Mouse (Mus musculus) kidney, adult 11 months (tissue): Measurements from ENCODE around the gene Pih1h3b.
A peak's percentile ranks its signal among the peaks of the same experiment; 100 is the strongest.

ENCODE experiments used
- DNase-seq: peaks from one replicate; pipeline ENCODE4 v3.0.0; 2022

Gene Pih1h3b

DNA sequence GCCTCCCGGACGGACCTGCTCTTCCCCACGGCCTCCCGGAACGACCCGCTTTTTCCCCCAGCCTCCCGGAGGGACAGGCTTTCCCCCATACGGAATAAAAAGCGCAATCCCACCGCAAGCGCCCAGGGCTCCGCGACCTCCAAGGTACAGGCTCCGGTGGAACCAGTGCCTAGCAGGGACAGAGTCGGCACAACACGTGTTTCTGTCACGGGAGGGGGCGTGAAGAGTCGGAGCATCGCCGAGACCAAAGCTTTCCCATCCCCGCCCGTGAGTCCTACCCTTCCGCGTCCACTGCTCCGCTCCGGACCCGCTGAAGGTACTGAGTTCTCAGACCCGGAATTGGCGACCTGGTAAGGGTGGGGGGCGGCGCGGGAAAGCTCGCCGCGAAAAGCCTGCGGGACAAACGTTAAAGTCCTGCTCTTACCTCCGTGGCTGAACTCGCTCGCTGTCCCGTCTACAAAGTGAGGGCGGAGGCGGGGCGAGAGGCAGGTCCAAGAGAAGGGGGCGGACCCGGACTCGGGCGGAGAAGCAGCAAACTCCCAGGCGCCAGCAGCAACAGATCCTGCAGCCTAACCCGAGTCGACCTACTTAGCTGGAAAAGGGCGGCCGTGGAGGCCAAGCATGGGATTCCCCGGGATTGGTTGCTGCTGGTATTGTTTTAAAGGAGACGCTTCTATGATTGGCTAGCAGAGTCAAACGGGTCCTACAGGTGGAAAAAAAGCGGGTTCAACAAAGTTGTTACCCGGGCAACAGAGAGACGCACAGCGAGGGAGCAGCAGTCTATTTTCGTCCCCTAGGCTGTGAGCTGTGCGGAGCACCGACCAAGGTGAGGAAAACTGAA is at the start of gene Pih1h3b, which contains the start of gene Nup62cl:
Gene Pih1h3b (plus strand): TSS at position 745 of the 841 bp plus-strand sequence.
Gene Nup62cl (minus strand): TSS at position 578 of the 841 bp plus-strand sequence.
- DNase-seq, result peak; percentile 73

DNA sequence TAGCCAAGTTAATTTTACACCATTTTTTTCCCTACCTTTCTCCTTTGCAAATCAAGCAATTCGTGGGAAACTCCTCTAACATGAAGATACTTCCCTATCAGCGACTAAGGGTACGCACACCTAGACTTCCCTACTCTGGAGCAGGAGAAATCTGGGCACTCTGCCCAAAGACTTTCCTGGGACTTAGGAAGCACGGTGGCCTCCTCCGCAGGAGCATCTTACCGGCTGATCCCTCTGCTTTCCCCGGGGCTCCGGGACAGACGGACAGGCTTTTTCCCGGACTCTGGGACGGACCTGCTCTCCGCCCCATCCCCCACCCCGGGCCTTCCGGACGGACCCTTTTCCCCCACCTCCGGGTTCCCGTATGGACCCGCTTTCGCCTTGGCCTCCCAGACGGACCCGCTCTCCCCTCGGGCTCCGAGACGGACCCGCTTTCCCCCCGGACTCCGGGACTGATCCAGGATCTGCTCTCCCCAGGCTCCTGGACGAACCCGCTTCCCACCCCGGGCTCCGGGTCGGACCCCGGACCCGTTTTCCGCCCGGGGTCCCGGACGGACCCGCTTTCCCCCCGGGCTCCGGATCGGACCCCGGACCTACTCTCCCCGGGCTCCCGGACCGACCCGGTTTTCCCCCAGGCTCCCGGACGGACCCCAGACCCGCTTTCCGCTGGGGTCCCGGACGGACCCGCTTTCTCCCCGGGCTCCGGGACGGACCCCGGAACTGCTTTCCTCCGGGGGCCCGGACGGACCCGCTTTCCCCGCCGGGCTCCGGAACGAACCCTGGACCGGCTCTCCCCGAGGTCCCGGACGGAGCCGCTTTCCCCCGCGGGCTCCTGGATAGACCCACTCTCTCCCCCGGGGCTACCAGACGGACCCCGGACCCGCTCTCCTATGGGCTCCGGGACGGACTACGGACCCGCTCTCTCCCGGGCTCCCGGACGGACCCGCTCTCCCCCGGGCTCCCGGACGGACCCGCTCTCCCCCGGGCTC is 1.5 kb upstream of the Pih1h3b start:
- no peak for DNase-seq

- DNase-seq, result no peak
These were observed 19.9 kb downstream of the Pih1h3b start for GRCm38 (mm10) chrX:140082535-140082934.

DNA sequence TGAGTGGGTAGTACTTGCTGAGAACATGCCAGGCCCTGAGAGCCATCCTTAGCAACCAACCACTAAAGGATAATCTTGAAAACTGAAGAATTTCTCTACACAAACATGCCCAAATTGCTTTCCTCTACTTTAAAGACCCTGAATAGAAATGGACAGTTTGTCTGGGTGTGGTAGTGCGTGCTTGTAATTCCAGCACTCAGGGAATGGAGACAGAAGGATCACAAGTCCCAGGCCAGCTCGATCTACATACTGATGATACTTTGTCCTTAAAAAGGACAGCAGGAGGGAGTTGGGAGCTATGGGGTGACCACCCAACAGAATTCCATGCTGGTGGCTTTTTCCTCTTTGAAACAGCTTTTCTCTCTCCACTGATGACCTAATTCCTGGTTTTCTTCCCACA is 31.4 kb downstream of the Pih1h3b start:
- no peak for DNase-seq
